Mouse (Mus musculus): ENCODE data around the gene Ptx3. TPM values are rescaled to one million over a fixed set of nuclear protein-coding genes. Genes with fewer than 3 reads are reported as not detected.

The Ptx3 gene
- polyA plus RNA-seq, 1 experiment from 2014 or later = 38.9 TPM

Other genes starting within 250 kb of the Ptx3 start
- 17.2 and 26.2 TPM in 2 replicates for gene Veph1, start 76.9 kb downstream of the Ptx3 start, polyA plus RNA-seq (2014; fragmentation: Nextera tagmentation; extraction: Ambion mirVana)

Data from hindbrain, embryonic 11.5 days (tissue).